Mouse (Mus musculus): ENCODE data around the gene Serpinb12. TPM values are rescaled to one million over a fixed set of nuclear protein-coding genes. Genes with fewer than 3 reads are reported as not detected.

The Serpinb12 gene
- polyA plus RNA-seq, 1 experiment from 2014 or later: not detected

GRCm38 (mm10) chr1:106983865-106984264 lies 49.6 kb downstream of the Serpinb12 start:
- no peaks in the 10 kb centered on the region for H3K27me3 ChIP-seq (ENCODE audit: control insufficient read depth, insufficient read depth, low read depth, low read length)
- 70% methylated on average over 2 of the region's 2 CpGs for WGBS
- H3K36me3 ChIP-seq (ENCODE audit: control insufficient read depth, insufficient read depth, low read length): no peaks in the 10 kb centered on the region
- no peak overlapping the region for H3K4me2 ChIP-seq (ENCODE audit: low read length)
- no peak for ATAC-seq
- no peak overlapping the region for H3K9ac ChIP-seq (ENCODE audit: low read depth, low read length)
- no peak overlapping the region for H3K27ac ChIP-seq (ENCODE audit: low read length)
- H3K4me1 ChIP-seq (ENCODE audit: control insufficient read depth, insufficient read depth, low read length): no peaks in the 10 kb centered on the region
- no peaks in the 10 kb centered on the region for H3K9me3 ChIP-seq (replicated peaks; ENCODE audit: control insufficient read depth, low read length, poor library complexity, severe bottlenecking)
- no peak overlapping the region for H3K4me3 ChIP-seq (ENCODE audit: low read depth, low read length)

GRCm38 (mm10) chr1:107000424-107000823 lies 66.2 kb downstream of the Serpinb12 start:
- ATAC-seq: no peak
- Histone ChIP-seq H3K9me3 (replicated peaks; ENCODE audit: control insufficient read depth, low read length, poor library complexity, severe bottlenecking) (no peaks in the 10 kb centered on the region), H3K4me2 (ENCODE audit: low read length) (no peak overlapping the region), H3K9ac (ENCODE audit: low read depth, low read length) (no peak overlapping the region), H3K27ac (ENCODE audit: low read length) (no peak overlapping the region), H3K4me3 (ENCODE audit: low read depth, low read length) (no peak overlapping the region), H3K36me3 (ENCODE audit: control insufficient read depth, insufficient read depth, low read length) (no peaks in the 10 kb centered on the region), H3K27me3 (ENCODE audit: control insufficient read depth, insufficient read depth, low read depth, low read length) (no peaks in the 10 kb centered on the region), H3K4me1 (ENCODE audit: control insufficient read depth, insufficient read depth, low read length) (no peaks in the 10 kb centered on the region)
- WGBS: 69% methylated on average over 13 of the region's 13 CpGs

DNA sequence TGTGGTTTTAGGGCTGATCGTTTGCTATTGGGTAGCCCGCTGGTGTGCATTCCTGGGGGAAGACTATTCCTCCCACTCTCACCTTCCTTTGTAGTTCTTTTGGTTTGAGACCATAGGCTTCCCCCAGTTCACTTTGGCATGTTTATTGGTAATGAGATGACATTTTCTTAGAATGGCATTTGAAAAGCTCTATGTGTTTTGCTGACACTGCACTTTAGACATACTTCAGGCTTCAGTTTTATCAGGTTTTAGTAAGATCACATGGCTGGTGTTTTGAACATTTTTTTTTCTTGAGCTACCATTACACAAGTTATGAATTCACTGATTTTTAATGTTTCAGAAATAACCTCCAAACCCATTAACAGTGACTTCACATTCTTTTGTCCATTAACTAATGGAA lies 67.5 kb downstream of the Serpinb12 start:
- Histone ChIP-seq H3K36me3 (ENCODE audit: control insufficient read depth, insufficient read depth, low read length) (no peaks in the 10 kb centered on the region), H3K4me3 (ENCODE audit: low read depth, low read length) (no peak overlapping the region), H3K9ac (ENCODE audit: low read depth, low read length) (no peak overlapping the region), H3K4me2 (ENCODE audit: low read length) (no peak overlapping the region), H3K27me3 (ENCODE audit: control insufficient read depth, insufficient read depth, low read depth, low read length) (no peaks in the 10 kb centered on the region), H3K4me1 (ENCODE audit: control insufficient read depth, insufficient read depth, low read length) (no peaks in the 10 kb centered on the region), H3K9me3 (replicated peaks; ENCODE audit: control insufficient read depth, low read length, poor library complexity, severe bottlenecking) (no peaks in the 10 kb centered on the region), H3K27ac (ENCODE audit: low read length) (no peak overlapping the region)
- WGBS: 84% methylated on average over 2 of the region's 2 CpGs
- no peak for ATAC-seq

- Histone ChIP-seq H3K4me1 (ENCODE audit: control insufficient read depth, insufficient read depth, low read length) (no peaks in the 10 kb centered on the region), H3K27ac (ENCODE audit: low read length) (no peak overlapping the region), H3K4me3 (ENCODE audit: low read depth, low read length) (no peak overlapping the region), H3K4me2 (ENCODE audit: low read length) (no peak overlapping the region), H3K9me3 (replicated peaks; ENCODE audit: control insufficient read depth, low read length, poor library complexity, severe bottlenecking) (no peaks in the 10 kb centered on the region), H3K36me3 (ENCODE audit: control insufficient read depth, insufficient read depth, low read length) (no peaks in the 10 kb centered on the region), H3K9ac (ENCODE audit: low read depth, low read length) (no peak overlapping the region), H3K27me3 (ENCODE audit: control insufficient read depth, insufficient read depth, low read depth, low read length) (no peaks in the 10 kb centered on the region)
- ATAC-seq: no peak
- WGBS: 62% methylated on average over 3 of the region's 3 CpGs
Measured at GRCm38 (mm10) chr1:107006316-107006715, 72.1 kb downstream of the Serpinb12 start.

Other genes with a start within 250 kb of the Serpinb12 start
- gene Bcl2, start 220.2 kb upstream of the Serpinb12 start, polyA plus RNA-seq (2015; fragmentation: Nextera tagmentation; extraction: Ambion mirVana): 14.7 and 16.2 TPM in 2 replicates
- 16.6 and 17.2 TPM in 2 replicates for gene Kdsr, start 174.7 kb upstream of the Serpinb12 start, polyA plus RNA-seq (2015; fragmentation: Nextera tagmentation; extraction: Ambion mirVana)
- gene Vps4b, start 137.7 kb upstream of the Serpinb12 start, polyA plus RNA-seq (2015; fragmentation: Nextera tagmentation; extraction: Ambion mirVana): 32.9 and 33.3 TPM in 2 replicates
- not detected in 2 replicates for gene Serpinb5, start 73.3 kb upstream of the Serpinb12 start, polyA plus RNA-seq (2015; fragmentation: Nextera tagmentation; extraction: Ambion mirVana)
- gene Serpinb13, start 46.5 kb downstream of the Serpinb12 start, polyA plus RNA-seq (2015; fragmentation: Nextera tagmentation; extraction: Ambion mirVana): not detected in 2 replicates
- not detected in 2 replicates for gene Serpinb3a, start 117.9 kb downstream of the Serpinb12 start, polyA plus RNA-seq (2015; fragmentation: Nextera tagmentation; extraction: Ambion mirVana)
- not detected in 2 replicates for gene Serpinb3d, start 149.1 kb downstream of the Serpinb12 start, polyA plus RNA-seq (2015; fragmentation: Nextera tagmentation; extraction: Ambion mirVana)